Mouse (Mus musculus) testis, adult 2 months (tissue): ENCODE measurements around the gene Tln2.

Experiments used
- CTCF ChIP-seq: fragments of 200-500 bp; IDR thresholded peaks from 2 replicates; pipeline ENCODE4 v1.5.1; 2012; ENCODE audit warnings: low read depth, mild to moderate bottlenecking, inconsistent platforms, low read length, moderate library complexity; ENCODE audit not compliant: control insufficient read depth, insufficient read depth, insufficient replicate concordance
- POLR2A ChIP-seq: fragments of 200-500 bp; IDR thresholded peaks from 2 replicates; pipeline ENCODE4 v1.6.1; 2012; ENCODE audit warnings: low read depth, mild to moderate bottlenecking, inconsistent platforms, low read length, moderate library complexity; ENCODE audit not compliant: control insufficient read depth

GRCm38 (mm10) chr9:67587111-67587510 lies 27.6 kb upstream of the Tln2 start:
- no peak for TF ChIP-seq CTCF
- no peak for TF ChIP-seq POLR2A
